Mouse (Mus musculus): ENCODE measurements around the gene Wdr93.

- no peak for TF ChIP-seq CTCF (IDR thresholded peaks at IDR 0.05; ENCODE audit: insufficient read depth, low read length)
- TF ChIP-seq POLR2A (IDR thresholded peaks at IDR 0.05; ENCODE audit: borderline replicate concordance, extremely low read depth, low read depth, low read length): no peak
Observed at GRCm38 (mm10) chr7:79756334-79756733, 13.4 kb downstream of the Wdr93 start.

Measured in lung, adult 2 months (tissue).